Mouse (Mus musculus): ENCODE measurements around the gene Vmn2r35.
"Not testable (repeated sequence)": the region's sequence is repeated elsewhere in the genome, so short reads cannot be mapped to it uniquely, and the experiment has no call there.

Gene Vmn2r35

DNA sequence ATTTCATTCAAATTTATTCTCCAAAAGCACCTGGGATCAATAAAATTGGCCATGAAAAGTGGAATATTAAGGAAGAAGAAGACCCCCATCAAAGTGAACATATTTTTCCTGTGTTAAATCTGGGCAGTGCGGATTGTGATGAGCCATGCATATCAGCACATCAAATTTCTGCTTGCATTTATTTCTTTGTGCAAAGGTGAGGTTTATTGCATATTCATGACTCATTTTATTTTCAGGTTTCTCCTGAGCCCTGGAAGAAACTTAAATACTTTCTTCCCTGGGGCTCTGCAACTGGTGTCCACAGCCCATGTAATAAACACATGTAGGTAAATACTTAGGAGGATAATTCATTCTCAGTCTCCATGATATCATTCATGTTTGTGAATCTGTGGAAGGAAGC, at the start of gene Vmn2r35:
Gene Vmn2r35 (minus strand): TSS at position 101 of the 400 bp plus-strand sequence.
- DNase-seq (ENCODE audit: low spot score in 2 of 2), result not testable (repeated sequence)

GRCm38 (mm10) chr7:7794196-7794595, 25.5 kb downstream of the Vmn2r35 start:
- DNase-seq (ENCODE audit: low spot score in 2 of 2), result not testable (repeated sequence)

Measured in natural killer cell, adult 2 months (primary cell).